Mouse (Mus musculus) MEL (cell line): ENCODE data around the gene Atp1b3. TPM values are rescaled to one million over a fixed set of nuclear protein-coding genes. Genes with fewer than 3 reads are reported as not detected.
A peak's percentile ranks its signal among the peaks of the same experiment; 100 is the strongest.

Experiments
- DNase-seq: peaks from one replicate; pipeline ENCODE4 v3.0.0; 2011; ENCODE audit warnings: low read depth, low spot score
- H3K27ac ChIP-seq: 2 replicates; pipeline ENCODE4 v1.5.1; 2012; ENCODE audit warnings: low read depth, mild to moderate bottlenecking, control low read depth, low read length, moderate library complexity; ENCODE audit not compliant: control insufficient read depth
- H3K27me3 ChIP-seq, 2 experiments: fragments of 150-350 bp in 1 of 2; sonication (generic) in 1 of 2; 2 replicates each; pipeline ENCODE4 v1.6.1; 2012; ENCODE audit warnings: low read length in 2 of 2, mild to moderate bottlenecking in 2 of 2, improper control_type of control experiment in 1 of 2, moderate library complexity in 1 of 2; ENCODE audit not compliant: insufficient read depth in 2 of 2, control insufficient read depth in 1 of 2
- H3K36me3 ChIP-seq, 2 experiments: 2 replicates each; pipeline ENCODE4 v1.6.1; 2012 to 2014; ENCODE audit warnings: low read length in 2 of 2, improper control_type of control experiment in 1 of 2, inconsistent platforms in 1 of 2, mild to moderate bottlenecking in 1 of 2; ENCODE audit not compliant: insufficient read depth in 2 of 2, control insufficient read depth in 1 of 2
- H3K4me1 ChIP-seq, 2 experiments: fragments of 150-350 bp in 1 of 2; sonication (generic) in 1 of 2; 2 replicates each; pipeline ENCODE4 v1.6.1; 2012; ENCODE audit warnings: low read length in 2 of 2, improper control_type of control experiment in 1 of 2, mild to moderate bottlenecking in 1 of 2; ENCODE audit not compliant: insufficient read depth in 2 of 2, control insufficient read depth in 1 of 2
- H3K4me3 ChIP-seq, 2 experiments: fragments of 150-350 bp in 1 of 2; sonication (generic) in 1 of 2; 2 replicates each; pipeline ENCODE4 v1.5.1; 2012; ENCODE audit warnings: low read depth in 2 of 2, low read length in 2 of 2, mild to moderate bottlenecking in 2 of 2, moderate library complexity in 2 of 2, control low read depth in 1 of 2, improper control_type of control experiment in 1 of 2; ENCODE audit not compliant: control insufficient read depth in 1 of 2, insufficient read depth in 1 of 2
- H3K79me2 ChIP-seq: 2 replicates; pipeline ENCODE4 v1.6.1; 2012; ENCODE audit warnings: mild to moderate bottlenecking, low read length, moderate library complexity; ENCODE audit not compliant: control insufficient read depth, poor library complexity, insufficient read depth
- H3K9ac ChIP-seq: 2 replicates; pipeline ENCODE4 v1.6.1; 2012; ENCODE audit warnings: low read depth, mild to moderate bottlenecking, control low read depth, low read length, moderate library complexity; ENCODE audit not compliant: control insufficient read depth, poor library complexity, severe bottlenecking
- H3K9me3 ChIP-seq: fragments of 150-350 bp; sonication (generic); replicated peaks from 2 replicates; pipeline ENCODE4 v1.6.1; 2012; ENCODE audit warnings: mild to moderate bottlenecking, low read length, improper control_type of control experiment, moderate library complexity; ENCODE audit not compliant: insufficient read depth
- BHLHE40 ChIP-seq: IDR thresholded peaks from 2 replicates; pipeline ENCODE4 v1.6.1; 2012; ENCODE audit warnings: low read depth, mild to moderate bottlenecking, inconsistent platforms, low read length, improper control_type of control experiment, borderline replicate concordance
- CHD2 ChIP-seq: IDR thresholded peaks from 2 replicates; pipeline ENCODE4 v1.6.1; 2011; ENCODE audit warnings: low read length, improper control_type of control experiment
- CTCF ChIP-seq, 3 experiments: IDR thresholded peaks in 2 of 3; conservative IDR thresholded peaks in 1 of 3; 2 replicates each; pipeline ENCODE4 v1.5.1; 2011 to 2012; ENCODE audit warnings: low read length in 3 of 3, low read depth in 2 of 3, mild to moderate bottlenecking in 2 of 3, improper control_type of control experiment in 1 of 3, inconsistent platforms in 1 of 3, mixed read lengths in 1 of 3, moderate library complexity in 1 of 3; ENCODE audit not compliant: control insufficient read depth in 1 of 3, insufficient read depth in 1 of 3, poor library complexity in 1 of 3, severe bottlenecking in 1 of 3
- E2F4 ChIP-seq: IDR thresholded peaks from 2 replicates; pipeline ENCODE4 v1.6.1; 2011; ENCODE audit warnings: low read depth, low read length, improper control_type of control experiment, borderline replicate concordance
- ELF1 ChIP-seq: IDR thresholded peaks from 2 replicates; pipeline ENCODE4 v1.6.1; 2014; ENCODE audit warnings: low read depth, mild to moderate bottlenecking, inconsistent platforms, low read length, improper control_type of control experiment, moderate library complexity
- EP300 ChIP-seq, 2 experiments: IDR thresholded peaks; 2 replicates each; pipeline ENCODE4 v1.6.1; 2011; ENCODE audit warnings: improper control_type of control experiment in 2 of 2, low read length in 2 of 2, low read depth in 1 of 2, mild to moderate bottlenecking in 1 of 2
- ETS1 ChIP-seq: IDR thresholded peaks from 2 replicates; pipeline ENCODE4 v1.6.1; 2012; ENCODE audit warnings: low read depth, mild to moderate bottlenecking, inconsistent platforms, low read length, improper control_type of control experiment, moderate library complexity
- GATA1 ChIP-seq: IDR thresholded peaks from 2 replicates; pipeline ENCODE4 v1.6.1; 2011; ENCODE audit warnings: low read depth, low read length, improper control_type of control experiment
- HCFC1 ChIP-seq: IDR thresholded peaks from 2 replicates; pipeline ENCODE4 v1.6.1; 2012; ENCODE audit warnings: low read depth, mild to moderate bottlenecking, inconsistent platforms, low read length, improper control_type of control experiment, moderate library complexity
- JUND ChIP-seq: IDR thresholded peaks from 2 replicates; pipeline ENCODE4 v1.6.1; 2011; ENCODE audit warnings: low read depth, mild to moderate bottlenecking, improper control_type of control experiment, low read length
- KAT2A ChIP-seq: conservative IDR thresholded peaks from 2 replicates; pipeline ENCODE4 v1.6.1; 2012; ENCODE audit warnings: low read depth, low read length, improper control_type of control experiment, inconsistent platforms
- MAX ChIP-seq: IDR thresholded peaks from 2 replicates; pipeline ENCODE4 v1.6.1; 2011; ENCODE audit warnings: low read length, improper control_type of control experiment
- MAZ ChIP-seq: IDR thresholded peaks from 2 replicates; pipeline ENCODE4 v1.6.1; 2012; ENCODE audit warnings: low read depth, mild to moderate bottlenecking, inconsistent platforms, low read length, improper control_type of control experiment
- MEF2A ChIP-seq: IDR thresholded peaks from 2 replicates; pipeline ENCODE4 v1.6.1; 2014; ENCODE audit warnings: low read depth, mild to moderate bottlenecking, inconsistent platforms, low read length, improper control_type of control experiment; ENCODE audit not compliant: poor library complexity, insufficient replicate concordance, severe bottlenecking; ENCODE audit errors: extremely low read depth
- MXI1 ChIP-seq: IDR thresholded peaks from 2 replicates; pipeline ENCODE4 v1.6.1; 2011; ENCODE audit warnings: mild to moderate bottlenecking, low read depth, low read length, improper control_type of control experiment
- MYB ChIP-seq: IDR thresholded peaks from 2 replicates; pipeline ENCODE4 v1.6.1; 2011; ENCODE audit warnings: mild to moderate bottlenecking, low read depth, low read length, improper control_type of control experiment
- NELFE ChIP-seq: IDR thresholded peaks from 2 replicates; pipeline ENCODE4 v1.6.1; 2011; ENCODE audit warnings: low read depth, low read length, improper control_type of control experiment
- NRF1 ChIP-seq: IDR thresholded peaks from 2 replicates; pipeline ENCODE4 v1.6.1; 2014; ENCODE audit warnings: low read depth, mild to moderate bottlenecking, inconsistent platforms, low read length, improper control_type of control experiment, moderate library complexity; ENCODE audit not compliant: poor library complexity, insufficient read depth, severe bottlenecking
- POLR2A ChIP-seq, 2 experiments: IDR thresholded peaks; 2 replicates each; pipeline ENCODE4 v1.6.1; 2011 to 2012; ENCODE audit warnings: low read length in 2 of 2, mild to moderate bottlenecking in 2 of 2, control low read depth in 1 of 2, improper control_type of control experiment in 1 of 2, low read depth in 1 of 2, moderate library complexity in 1 of 2; ENCODE audit not compliant: control insufficient read depth in 1 of 2, insufficient read depth in 1 of 2, poor library complexity in 1 of 2
- POLR2AphosphoS2 ChIP-seq: IDR thresholded peaks from 2 replicates; pipeline ENCODE4 v1.6.1; 2011; ENCODE audit warnings: low read length, improper control_type of control experiment
- POLR2AphosphoS5 ChIP-seq: IDR thresholded peaks from 2 replicates; pipeline ENCODE4 v1.6.1; 2012; ENCODE audit warnings: low read depth, borderline replicate concordance, mild to moderate bottlenecking, inconsistent platforms, low read length, moderate library complexity, mixed read lengths
- RAD21 ChIP-seq: IDR thresholded peaks from 2 replicates; pipeline ENCODE4 v1.6.1; 2011; ENCODE audit warnings: mild to moderate bottlenecking, low read depth, low read length, improper control_type of control experiment
- RCOR1 ChIP-seq: IDR thresholded peaks from 2 replicates; pipeline ENCODE4 v1.6.1; 2012; ENCODE audit warnings: low read depth, mild to moderate bottlenecking, inconsistent platforms, low read length, improper control_type of control experiment
- SIN3A ChIP-seq: IDR thresholded peaks from 2 replicates; pipeline ENCODE4 v1.6.1; 2012; ENCODE audit warnings: low read length, improper control_type of control experiment, inconsistent platforms
- SMC3 ChIP-seq: IDR thresholded peaks from 2 replicates; pipeline ENCODE4 v1.6.1; 2011; ENCODE audit warnings: low read depth, low read length, improper control_type of control experiment
- TAL1 ChIP-seq: IDR thresholded peaks from 2 replicates; pipeline ENCODE4 v1.6.1; 2012; ENCODE audit warnings: mild to moderate bottlenecking, inconsistent platforms, low read length, moderate library complexity, mixed read lengths
- TBP ChIP-seq: IDR thresholded peaks from 2 replicates; pipeline ENCODE4 v1.8.0; 2011; ENCODE audit warnings: low read depth, low read length, improper control_type of control experiment
- TCF12 ChIP-seq: IDR thresholded peaks from 2 replicates; pipeline ENCODE4 v1.6.1; 2014; ENCODE audit warnings: low read depth, mild to moderate bottlenecking, inconsistent platforms, low read length, improper control_type of control experiment, moderate library complexity
- UBTF ChIP-seq: IDR thresholded peaks from 2 replicates; pipeline ENCODE4 v1.6.1; 2012; ENCODE audit warnings: low read depth, mild to moderate bottlenecking, inconsistent platforms, low read length, improper control_type of control experiment, moderate library complexity, borderline replicate concordance; ENCODE audit not compliant: insufficient read depth
- USF1 ChIP-seq: IDR thresholded peaks from 2 replicates; pipeline ENCODE4 v1.6.1; 2014; ENCODE audit warnings: low read depth, mild to moderate bottlenecking, inconsistent platforms, low read length, improper control_type of control experiment, moderate library complexity
- USF2 ChIP-seq, 2 experiments: IDR thresholded peaks; 2 replicates each; pipeline ENCODE4 v1.6.1; 2011 to 2012; ENCODE audit warnings: improper control_type of control experiment in 2 of 2, low read length in 2 of 2, borderline replicate concordance in 1 of 2, inconsistent platforms in 1 of 2, low read depth in 1 of 2, mild to moderate bottlenecking in 1 of 2; ENCODE audit not compliant: insufficient read depth in 1 of 2
- ZC3H11A ChIP-seq: IDR thresholded peaks from 2 replicates; pipeline ENCODE4 v1.6.1; 2012; ENCODE audit warnings: low read depth, mild to moderate bottlenecking, inconsistent platforms, low read length, improper control_type of control experiment
- ZKSCAN1 ChIP-seq: IDR thresholded peaks from 2 replicates; pipeline ENCODE4 v1.6.1; 2012; ENCODE audit warnings: low read depth, mild to moderate bottlenecking, inconsistent platforms, low read length, improper control_type of control experiment, moderate library complexity
- ZMIZ1 ChIP-seq: IDR thresholded peaks from 2 replicates; pipeline ENCODE4 v1.6.1; 2012; ENCODE audit warnings: low read depth, mild to moderate bottlenecking, inconsistent platforms, low read length, improper control_type of control experiment, moderate library complexity
- ZNF384 ChIP-seq: IDR thresholded peaks from 2 replicates; pipeline ENCODE4 v1.6.1; 2012; ENCODE audit warnings: low read depth, mild to moderate bottlenecking, inconsistent platforms, low read length, improper control_type of control experiment
- polyA plus RNA-seq, 2 experiments: library from polyadenylated mRNA; stranded (reverse) in 1 of 2; unstranded in 1 of 2; fragments of >175 nt in 1 of 2; fragments of >200 nt in 1 of 2; gene quantifications; 2 replicates each; pipeline versions ENCODE4 v1.2.1 to v1.2.4; 2012; ENCODE audit warnings: low replicate concordance in 2 of 2, low read depth in 1 of 2; ENCODE audit not compliant: insufficient read length in 2 of 2, insufficient read depth in 1 of 2, missing spikeins in 1 of 2
- total RNA-seq: library from RNA; depleted of rRNA; stranded (reverse); fragments of 300-350 nt; gene quantifications from 2 replicates; pipeline ENCODE4 v1.2.3, GENCODE M21; 2012; rRNA removed

Atp1b3 gene
- 57.8 TPM in 2 replicates for total RNA-seq
- polyA plus RNA-seq = 10 to 100 TPM in 1 of 2 experiments, not detected in 1; 70.6 TPM

DNA sequence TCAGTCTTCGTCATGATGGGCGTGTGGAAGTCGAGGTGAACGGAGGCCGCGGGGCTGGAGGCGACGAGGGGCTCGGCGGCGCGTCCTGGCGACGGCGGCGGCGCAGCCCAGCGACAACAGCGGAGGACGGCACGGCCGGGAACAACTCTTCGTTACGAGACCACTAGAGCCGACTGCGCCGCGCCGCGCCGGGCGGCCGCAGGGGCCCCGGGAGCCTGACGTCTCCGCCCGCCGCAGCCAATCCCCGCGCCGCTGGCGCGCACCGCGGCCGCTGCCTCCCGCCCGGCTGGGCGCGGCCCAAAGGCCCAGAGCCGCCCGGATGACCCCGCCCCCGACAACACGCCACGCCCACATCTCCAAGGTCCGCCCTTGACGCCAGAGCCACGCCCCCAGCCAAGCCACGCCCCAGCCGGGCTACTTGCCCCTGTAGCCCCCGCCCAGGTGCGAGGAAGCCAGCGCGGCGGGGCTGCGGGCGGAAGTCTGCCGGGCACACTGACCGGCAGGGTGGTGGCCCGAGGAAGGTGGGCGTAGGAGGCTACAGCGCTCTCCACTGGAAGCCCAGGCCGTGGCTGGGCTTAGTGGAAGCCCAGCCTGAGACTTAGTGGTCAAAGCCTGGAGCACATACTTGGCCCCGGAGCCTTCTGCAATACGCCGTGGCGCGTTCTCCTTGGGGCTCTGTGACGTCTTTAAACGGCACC is at the start of gene Atp1b3:
Atp1b3 (minus strand) TSS at position 302 of the 698 bp plus-strand sequence.
- Histone ChIP-seq H3K9me3 (no peaks in the 10 kb centered on the region), H3K27me3 (no peaks in the 10 kb centered on the region), H3K27ac (peak within 1 kb of the TSS; percentile 80), H3K4me1 (peaks cover 5 to 8% of the 10 kb centered on the region in 2 experiments), H3K79me2 (peaks cover 33% of the 10 kb centered on the region), H3K36me3 (peaks cover 0 to 21% of the 10 kb centered on the region in 2 experiments; a peak in 2 of 4 replicates), H3K4me3 (peak within 1 kb of the TSS; percentile 95), H3K9ac (peak within 1 kb of the TSS; percentile 92)
- DNase-seq = peak; percentile 95
- no peak for TF ChIP-seq E2F4
- TF ChIP-seq TAL1 = no peak
- no peak for TF ChIP-seq USF1
- TF ChIP-seq MYB = no peak
- no peak for TF ChIP-seq MAX
- TF ChIP-seq ZKSCAN1 = no peak
- TF ChIP-seq USF2 (IDR thresholded peaks at IDR 0.05; ENCODE audit: borderline replicate concordance in 1 of 2, insufficient read depth in 1 of 2, low read depth in 1 of 2, low read length in 2 of 2) = no peak
- peak; percentile 57; the same call in 1 of the 2 replicates for TF ChIP-seq ELF1
- TF ChIP-seq RCOR1 = no peak
- peak; percentile 60; the same call in 1 of the 2 replicates for TF ChIP-seq ZMIZ1
- TF ChIP-seq MXI1 = peak; percentile 19; the same call in 1 of the 2 replicates
- TF ChIP-seq BHLHE40 = no peak
- no peak for TF ChIP-seq GATA1
- no peak for TF ChIP-seq CTCF (IDR thresholded peaks at IDR 0.05 in 2 of 3, conservative IDR thresholded peaks at IDR 0.05 in 1 of 3; ENCODE audit: control insufficient read depth in 1 of 3, insufficient read depth in 1 of 3, low read depth in 2 of 3, low read length in 3 of 3, poor library complexity in 1 of 3, severe bottlenecking in 1 of 3)
- 0 out of 2 replicates have a peak, but pooled peaks have one; percentile 36 for TF ChIP-seq NRF1
- TF ChIP-seq ETS1 = no peak
- TF ChIP-seq CHD2 = no peak
- no peak for TF ChIP-seq KAT2A
- no peak for TF ChIP-seq TCF12
- no peak for TF ChIP-seq EP300 (IDR thresholded peaks at IDR 0.05; ENCODE audit: low read depth in 1 of 2, low read length in 2 of 2)
- TF ChIP-seq POLR2AphosphoS5 = no peak
- peak; percentile 53 for TF ChIP-seq HCFC1
- TF ChIP-seq SIN3A = peak; percentile 30; the same call in 1 of the 2 replicates
- peak; percentile 54; the same call in 1 of the 2 replicates for TF ChIP-seq MAZ
- TF ChIP-seq ZNF384 = no peak
- no peak for TF ChIP-seq JUND
- TF ChIP-seq POLR2AphosphoS2 = peak; percentile 60; the same call in 1 of the 2 replicates
- no peak for TF ChIP-seq MEF2A
- TF ChIP-seq NELFE = peak; percentile 78
- TF ChIP-seq SMC3 = no peak
- TF ChIP-seq UBTF = no peak
- TF ChIP-seq POLR2A (IDR thresholded peaks at IDR 0.05; ENCODE audit: control insufficient read depth in 1 of 2, insufficient read depth in 1 of 2, low read depth in 1 of 2, low read length in 2 of 2, poor library complexity in 1 of 2) = peak; percentile 80 to 88
- TF ChIP-seq ZC3H11A = no peak
- no peak for TF ChIP-seq RAD21
- no peak; the same call in 1 of the 2 replicates for TF ChIP-seq TBP
